Mouse (Mus musculus) olfactory bulb, adult 2 months (tissue): ENCODE measurements at regions not wholly inside any gene's neighbourhood (a gene's known extent, or its start where the extent isn't known, plus 50 kb on each side); places are given as distances from the start of the nearest gene placed in this dataset.

Source experiments
- CTCF ChIP-seq: fragments of 200-500 bp; IDR thresholded peaks from 2 replicates; pipeline ENCODE4 v1.5.1; 2012; ENCODE audit warnings: low read depth, mild to moderate bottlenecking, low read length, moderate library complexity; ENCODE audit not compliant: insufficient read depth
- POLR2A ChIP-seq: fragments of 200-500 bp; IDR thresholded peaks from 2 replicates; pipeline ENCODE4 v1.6.1; 2012; ENCODE audit warnings: mild to moderate bottlenecking, low read depth, low read length, moderate library complexity; ENCODE audit not compliant: insufficient read depth

GRCm38 (mm10) chr1:157036779-157037178 is 71.7 kb downstream of the Tex35 start:
- TF ChIP-seq CTCF, result no peak
- TF ChIP-seq POLR2A, result no peak
